Mouse (Mus musculus) brain, embryonic 14.5 days (tissue): ENCODE data around the gene Gm8439. TPM values are rescaled to one million over a fixed set of nuclear protein-coding genes. Genes with fewer than 3 reads are reported as not detected.

Experiments used
- DNase-seq: peaks from one replicate; pipeline ENCODE4 v3.0.0-alpha.2; 2011; ENCODE audit warnings: low read depth
- CTCF ChIP-seq: fragments of 200-500 bp; IDR thresholded peaks from 2 replicates; pipeline ENCODE4 v1.5.1; 2012; ENCODE audit warnings: inconsistent platforms, mild to moderate bottlenecking, moderate library complexity, borderline replicate concordance; ENCODE audit not compliant: insufficient read depth, insufficient read length; ENCODE audit errors: extremely low read depth
- POLR2A ChIP-seq: fragments of 200-500 bp; IDR thresholded peaks from 2 replicates; pipeline ENCODE4 v1.6.1; 2012; ENCODE audit warnings: mild to moderate bottlenecking, inconsistent platforms, borderline replicate concordance; ENCODE audit not compliant: poor library complexity, insufficient read depth, insufficient read length, severe bottlenecking; ENCODE audit errors: extremely low read depth
- polyA plus RNA-seq: library from polyadenylated mRNA; depleted of rRNA; stranded (reverse); fragments of >200 nt; gene quantifications from 2 replicates; pipeline ENCODE4 v1.2.3, GENCODE M21; 2012

Gene Gm8439
- polyA plus RNA-seq, 1 experiment = not detected

- peak; percentile 47 for DNase-seq
- TF ChIP-seq CTCF (no peak), POLR2A (no peak)
Measured at GRCm38 (mm10) chr4:120613691-120614329, 25.3 kb downstream of the Gm8439 start.

DNA sequence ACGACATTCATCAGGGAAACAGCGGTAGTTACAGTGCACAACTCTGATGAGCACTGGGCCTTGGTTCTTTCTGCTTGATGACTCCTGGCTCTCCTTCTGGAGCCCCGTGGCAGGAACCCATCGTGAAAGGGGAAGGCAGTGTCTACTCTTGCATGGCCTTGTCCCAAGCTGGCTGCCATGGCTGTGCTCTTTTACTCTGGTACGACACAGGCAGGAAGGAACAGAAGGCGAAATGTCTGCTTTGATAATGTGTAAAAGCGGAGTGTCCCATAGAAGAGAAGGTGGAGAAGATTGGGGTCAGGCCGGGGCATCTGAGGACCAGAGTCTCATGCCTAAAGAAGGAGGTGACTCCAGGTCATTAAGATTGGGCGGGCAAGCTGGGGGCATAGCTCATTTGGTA, 26.1 kb downstream of the Gm8439 start:
- DNase-seq = no peak
- TF ChIP-seq POLR2A (no peak), CTCF (no peak)

GRCm38 (mm10) chr4:120615528-120616081, 27.1 kb downstream of the Gm8439 start:
- DNase-seq = peak; percentile 49

DNA sequence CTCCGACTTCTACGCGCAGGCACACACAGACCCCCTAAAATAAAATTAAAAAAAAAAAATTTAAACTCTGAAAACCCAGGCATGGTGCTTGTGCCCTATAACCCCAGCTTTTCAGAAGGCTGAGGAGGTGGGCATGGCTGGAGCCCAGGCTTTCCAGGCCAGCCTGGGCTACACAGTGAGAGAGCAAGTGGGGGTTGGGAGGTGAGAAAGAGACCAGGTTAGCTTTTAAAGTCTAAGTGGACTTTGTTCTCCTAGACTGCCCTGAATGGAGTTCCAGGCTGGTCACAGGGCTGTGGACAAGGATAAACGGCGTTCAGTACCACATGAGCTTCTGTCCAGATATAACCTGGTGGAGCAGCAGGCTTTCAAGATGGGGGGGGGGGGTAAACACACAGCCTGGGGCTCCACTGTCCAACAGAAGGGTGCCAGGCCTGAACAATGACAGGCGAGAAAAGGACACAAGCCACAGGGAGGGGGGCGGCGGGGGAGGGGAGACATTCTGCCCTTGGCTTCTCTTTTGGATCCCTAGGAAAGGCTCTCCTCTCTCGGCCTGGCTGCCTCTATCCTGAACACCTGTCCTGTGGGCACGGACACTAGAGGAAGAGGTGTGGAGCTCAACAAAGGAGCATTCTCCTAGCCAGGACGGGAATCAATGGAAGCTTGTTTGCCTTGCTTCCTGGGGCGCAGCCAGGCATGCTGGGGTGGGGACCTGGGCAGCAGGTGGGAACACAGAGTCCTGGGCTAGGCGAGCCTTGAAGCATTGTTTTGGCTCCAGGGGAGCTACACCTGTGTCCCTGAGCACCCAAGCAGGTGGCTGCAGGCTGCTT, 27.9 kb downstream of the Gm8439 start:
- DNase-seq = no peak
- TF ChIP-seq POLR2A = no peak
- TF ChIP-seq CTCF = no peak

More at GRCm38 (mm10) chr4:120615528-120616081, 27.1 kb downstream of the Gm8439 start:
- TF ChIP-seq POLR2A = no peak
- TF ChIP-seq CTCF = no peak

DNA sequence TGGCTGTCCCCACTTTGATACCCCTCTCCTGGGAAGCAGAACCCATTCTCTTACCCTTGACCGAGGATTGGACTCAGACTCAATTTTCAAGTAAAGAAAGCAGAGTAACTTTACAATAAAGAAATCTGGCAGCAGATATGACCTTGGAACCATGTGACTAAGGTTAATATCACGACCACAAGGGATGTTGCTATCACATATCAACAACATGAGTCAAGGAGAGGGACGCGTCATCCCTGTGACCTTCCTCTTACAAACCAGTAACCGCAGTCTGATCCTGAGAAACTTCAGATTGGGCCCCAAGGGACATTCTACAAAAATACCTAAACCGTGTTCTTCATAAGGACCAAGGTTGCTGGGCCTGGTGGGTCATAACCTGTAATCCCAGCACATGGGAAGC, 39.2 kb downstream of the Gm8439 start:
- no peak for TF ChIP-seq POLR2A
- no peak for TF ChIP-seq CTCF

DNA sequence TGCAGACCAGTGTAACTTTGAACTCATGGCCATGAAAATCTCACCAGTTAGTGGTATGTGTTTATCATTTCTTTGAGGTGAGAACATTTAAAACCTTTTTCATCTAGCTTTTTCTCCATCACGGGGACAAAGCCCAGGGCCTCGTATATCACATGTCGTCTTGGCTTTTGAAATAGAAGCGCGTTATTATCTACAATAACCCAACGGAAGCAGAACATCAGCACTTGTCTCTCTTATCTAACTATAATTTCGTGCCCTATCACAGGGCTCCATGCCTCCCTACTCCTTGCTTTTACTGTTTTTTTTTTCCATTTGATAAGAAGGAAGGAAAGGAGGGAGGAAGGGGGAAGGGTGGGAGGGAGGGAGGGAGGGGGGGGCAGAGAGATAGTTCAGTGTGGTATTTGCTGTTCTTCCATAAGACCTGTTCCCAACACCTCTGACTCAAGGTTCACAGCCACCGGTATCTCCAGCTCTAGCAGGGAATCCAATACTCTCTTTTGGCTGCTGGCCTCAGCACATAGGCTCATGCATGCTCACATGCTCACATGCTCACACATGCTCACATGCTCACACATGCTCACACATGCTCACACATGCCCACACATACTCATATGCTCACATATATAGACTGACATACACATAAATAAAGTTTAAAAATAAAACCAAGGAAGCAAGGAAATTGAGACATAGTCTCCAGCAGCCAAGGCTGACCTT, 41.8 kb downstream of the Gm8439 start:
- TF ChIP-seq POLR2A (no peak), CTCF (no peak)
- DNase-seq = no peak

More for the DNA sequence above, 39.2 kb downstream of the Gm8439 start:
- DNase-seq = no peak

- DNase-seq = no peak
- TF ChIP-seq CTCF (no peak), POLR2A (no peak)
Measured at GRCm38 (mm10) chr4:120631828-120632227, 43.3 kb downstream of the Gm8439 start.

DNA sequence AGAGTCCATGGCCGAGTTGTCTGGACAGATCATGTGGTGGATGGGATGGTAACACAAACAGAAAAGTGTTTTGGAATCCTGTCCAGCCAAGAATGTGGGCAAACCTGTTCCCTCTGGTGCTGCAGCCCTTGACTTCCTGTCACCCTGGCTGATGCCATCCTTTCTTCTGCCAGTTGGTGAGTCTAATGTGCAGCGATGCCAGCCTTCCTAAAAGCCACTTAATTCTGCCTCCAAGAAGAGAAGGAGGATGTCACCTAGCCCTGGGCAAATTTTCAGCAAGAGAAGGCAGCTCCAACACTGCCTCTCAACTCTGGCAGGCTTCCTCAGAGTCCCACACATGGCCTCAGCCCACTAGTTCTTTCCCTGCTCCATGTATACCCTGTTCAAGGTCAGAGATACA, 46.8 kb downstream of the Gm8439 start:
- TF ChIP-seq CTCF = no peak
- TF ChIP-seq POLR2A = no peak

DNA sequence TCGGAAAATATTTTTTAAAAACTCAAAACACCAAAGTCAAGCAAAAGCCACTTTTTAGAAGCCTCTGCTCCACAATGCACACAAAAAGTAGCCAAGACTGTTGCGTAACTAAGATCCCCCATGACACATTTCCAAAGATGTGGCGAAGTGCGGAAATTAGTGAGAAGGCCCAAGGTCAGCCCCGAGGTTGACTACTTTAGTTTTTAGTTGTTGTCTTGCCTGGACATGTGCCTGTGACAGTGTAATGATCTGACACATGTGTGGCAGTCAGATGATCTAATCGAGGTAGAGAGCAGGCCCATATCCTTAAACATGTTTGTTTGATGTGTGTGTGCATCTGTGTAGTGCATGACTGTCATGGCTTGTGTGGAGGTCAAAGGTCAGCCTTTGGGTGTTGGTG, 53.4 kb downstream of the Gm8439 start:
- TF ChIP-seq POLR2A = no peak
- TF ChIP-seq CTCF = no peak
- no peak for DNase-seq

More for the DNA sequence above, 46.8 kb downstream of the Gm8439 start:
- DNase-seq = no peak

DNA sequence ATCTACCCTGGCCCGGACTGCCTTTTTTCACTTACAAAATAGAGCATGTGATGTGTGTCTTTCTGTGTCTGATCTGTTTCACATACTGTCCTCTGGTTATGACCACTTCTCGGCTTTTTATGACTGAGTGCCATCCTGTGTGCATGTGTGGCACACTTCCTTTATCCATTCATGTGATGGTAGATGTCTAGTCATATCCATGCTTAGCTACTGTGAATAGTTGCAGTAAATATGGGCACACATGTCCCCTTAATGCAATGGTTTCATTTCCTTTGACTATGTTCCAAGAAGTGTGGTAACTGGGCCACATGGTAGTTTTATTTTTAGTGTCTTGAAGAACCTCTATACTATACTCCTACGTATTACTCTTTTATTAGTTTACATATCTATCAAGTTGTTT, 55.4 kb downstream of the Gm8439 start:
- no peak for TF ChIP-seq CTCF
- TF ChIP-seq POLR2A = no peak
- DNase-seq = no peak
